Mouse (Mus musculus) cerebellum, postnatal 10 days (tissue): ENCODE measurements at regions not wholly inside any gene's neighbourhood (a gene's known extent, or its start where the extent isn't known, plus 50 kb on each side); places are given as distances from the start of the nearest gene placed in this dataset.

ENCODE experiments used
- DNase-seq, 2 experiments: peaks; one replicate each; pipeline ENCODE4 v3.0.0; 2021; ENCODE audit warnings: mixed read lengths in 2 of 2

- DNase-seq: no peak
These were observed 74.0 kb downstream of the Adamts15 start for GRCm38 (mm10) chr9:30848249-30848648.

GRCm38 (mm10) chr9:30845609-30846290 lies 76.5 kb downstream of the Adamts15 start:
- peak; percentile 16 to 29 for DNase-seq

- peak in 1 of 2 experiments; percentile 12 for DNase-seq
These were observed 78.1 kb downstream of the Adamts15 start for GRCm38 (mm10) chr9:30844079-30844563.

- DNase-seq: peak in 1 of 2 experiments; percentile 14
These were observed 87.3 kb downstream of the Adamts15 start for GRCm38 (mm10) chr9:30834908-30835307.

GRCm38 (mm10) chr9:30834565-30834905 lies 87.7 kb downstream of the Adamts15 start:
- no peak for DNase-seq

GRCm38 (mm10) chr9:30833836-30834564 lies 88.3 kb downstream of the Adamts15 start:
- no peak for DNase-seq

- no peak for DNase-seq
These were observed 92.9 kb downstream of the Adamts15 start for GRCm38 (mm10) chr9:30829158-30829870.

- no peak for DNase-seq
These were observed 94.5 kb downstream of the Adamts15 start for GRCm38 (mm10) chr9:30827780-30828179.

GRCm38 (mm10) chr9:30824056-30824625 lies 98.1 kb downstream of the Adamts15 start:
- no peak for DNase-seq

GRCm38 (mm10) chr9:30820806-30821375 lies 101.4 kb downstream of the Adamts15 start:
- DNase-seq: no peak

GRCm38 (mm10) chr9:30813246-30813645 lies 109.0 kb downstream of the Adamts15 start:
- no peak for DNase-seq

- no peak for DNase-seq
These were observed 111.4 kb downstream of the Adamts15 start for GRCm38 (mm10) chr9:30810843-30811242.

GRCm38 (mm10) chr9:30810290-30810689 lies 112.0 kb downstream of the Adamts15 start:
- DNase-seq: no peak

GRCm38 (mm10) chr9:30808863-30809491 lies 113.3 kb downstream of the Adamts15 start:
- no peak for DNase-seq

GRCm38 (mm10) chr9:30803755-30804532 lies 118.3 kb downstream of the Adamts15 start:
- no peak for DNase-seq

- no peak for DNase-seq
These were observed 119.4 kb downstream of the Adamts15 start for GRCm38 (mm10) chr9:30802826-30803225.

- no peak for DNase-seq
These were observed 127.4 kb downstream of the Adamts15 start for GRCm38 (mm10) chr9:30794701-30795407.

GRCm38 (mm10) chr9:30781221-30781620 lies 141.0 kb downstream of the Adamts15 start:
- no peak for DNase-seq

- DNase-seq: no peak
These were observed 144.4 kb downstream of the Adamts15 start for GRCm38 (mm10) chr9:30777816-30778215.

GRCm38 (mm10) chr9:30775161-30775560 lies 147.1 kb downstream of the Adamts15 start:
- DNase-seq: no peak

- DNase-seq: no peak
These were observed 149.8 kb downstream of the Adamts15 start for GRCm38 (mm10) chr9:30772456-30772855.
